Mouse (Mus musculus) liver, adult (tissue): ENCODE measurements around the gene Rhbdl2.

Source experiments
- GATA4 ChIP-seq: IDR thresholded peaks from 2 replicates; pipeline ENCODE4 v1.6.1; 2014; ENCODE audit warnings: mild to moderate bottlenecking, low read length; ENCODE audit not compliant: insufficient replicate concordance

Rhbdl2 gene

DNA sequence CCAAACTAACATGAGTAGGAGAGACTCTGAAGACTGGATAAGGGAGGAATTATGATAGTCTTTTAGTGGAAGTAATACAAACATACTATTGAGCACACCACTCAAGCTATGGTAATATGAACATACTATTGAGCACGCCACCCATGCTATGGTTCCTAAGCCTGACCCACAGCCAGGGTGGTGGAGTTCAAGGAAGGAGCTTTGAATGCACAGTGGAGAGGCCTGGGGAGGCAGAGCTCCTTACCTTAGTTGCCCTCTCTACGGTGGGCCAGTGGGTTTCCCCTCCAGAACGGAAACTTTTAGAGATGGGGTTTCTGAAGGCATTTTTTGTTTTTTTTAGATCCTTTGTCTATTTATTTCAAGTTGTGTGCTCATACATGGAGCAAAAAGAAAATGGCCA is 9.7 kb downstream of the Rhbdl2 start:
- TF ChIP-seq GATA4 = no peak

GRCm38 (mm10) chr4:123797856-123798255 is 10.2 kb downstream of the Rhbdl2 start:
- TF ChIP-seq GATA4 = no peak

DNA sequence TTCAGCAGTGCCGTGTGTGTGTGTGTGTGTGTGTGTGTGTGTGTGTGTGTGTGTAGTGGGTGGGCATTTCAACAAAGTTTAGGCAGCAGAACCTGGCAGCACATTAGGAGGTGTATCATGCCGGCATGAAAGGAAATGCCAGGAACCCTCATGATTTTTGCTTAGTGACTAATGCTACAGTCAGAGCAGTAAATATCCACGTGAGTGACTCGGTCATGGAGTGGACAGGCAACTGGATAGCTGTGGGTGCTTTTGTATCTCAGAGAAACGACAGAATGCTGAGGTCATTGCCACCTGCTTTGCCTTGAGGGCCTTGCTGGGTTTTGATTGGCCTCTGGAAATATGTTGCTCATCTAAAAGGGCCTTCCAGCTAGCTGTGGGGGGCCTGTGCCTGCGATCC is 16.0 kb downstream of the Rhbdl2 start:
- TF ChIP-seq GATA4 = no peak

DNA sequence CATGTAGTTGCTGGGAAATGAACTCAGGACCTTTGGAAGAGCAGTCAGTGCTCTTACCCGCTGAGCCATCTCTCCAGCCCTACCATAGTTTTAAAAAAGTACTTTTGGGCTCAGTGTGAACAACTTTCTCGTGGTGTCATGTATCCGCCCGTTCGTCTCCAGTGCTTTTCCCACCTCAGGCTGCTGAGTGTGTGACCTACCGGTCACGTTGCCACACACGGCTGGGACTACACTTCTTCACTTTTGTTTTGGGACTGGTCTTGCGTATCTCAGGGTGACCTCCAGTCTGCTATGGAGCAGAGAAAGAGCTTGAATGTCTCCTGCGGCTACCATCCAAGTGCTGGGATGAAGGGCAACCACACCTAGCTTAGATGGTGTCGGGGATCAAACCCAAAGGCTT is 20.6 kb downstream of the Rhbdl2 start:
- no peak for TF ChIP-seq GATA4

DNA sequence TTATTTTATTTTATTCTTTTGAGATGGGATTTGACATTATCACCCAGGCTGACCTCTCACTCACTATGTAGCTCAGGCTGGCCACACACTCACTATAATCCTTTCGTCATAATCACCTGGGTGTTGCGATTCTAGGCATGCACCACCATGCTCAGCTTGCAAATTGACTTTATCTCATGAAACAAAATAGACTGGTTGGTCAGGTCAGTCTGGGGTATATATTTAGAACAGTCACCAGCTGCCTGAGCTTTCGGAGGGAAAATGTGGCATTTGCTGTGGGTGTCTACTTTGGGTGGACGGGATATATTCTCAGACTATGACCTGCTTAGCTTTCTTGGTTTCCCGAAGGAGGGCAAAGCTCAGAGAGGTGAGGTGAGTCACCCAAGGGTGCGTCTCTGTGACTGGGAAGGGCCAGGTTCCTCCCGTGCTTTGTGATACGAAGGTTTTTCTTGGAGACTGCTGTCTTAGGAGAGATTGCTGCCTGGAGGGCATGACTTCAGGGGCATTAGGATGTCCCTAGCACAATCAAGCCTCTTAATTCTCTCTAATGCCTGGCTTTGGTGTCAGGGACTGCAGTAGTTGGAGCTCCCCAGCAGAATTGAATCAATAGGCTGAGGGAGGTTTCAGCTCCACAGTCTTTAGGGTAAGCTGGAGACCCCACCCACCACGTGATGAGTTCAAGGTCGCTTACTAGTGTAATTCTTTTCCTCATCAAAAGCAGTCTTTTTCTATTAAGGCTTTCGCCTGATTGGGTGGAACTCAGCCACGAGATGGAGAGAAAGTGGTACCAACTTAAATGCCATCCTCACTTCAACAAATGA is 23.0 kb downstream of the Rhbdl2 start:
- TF ChIP-seq GATA4 = no peak

DNA sequence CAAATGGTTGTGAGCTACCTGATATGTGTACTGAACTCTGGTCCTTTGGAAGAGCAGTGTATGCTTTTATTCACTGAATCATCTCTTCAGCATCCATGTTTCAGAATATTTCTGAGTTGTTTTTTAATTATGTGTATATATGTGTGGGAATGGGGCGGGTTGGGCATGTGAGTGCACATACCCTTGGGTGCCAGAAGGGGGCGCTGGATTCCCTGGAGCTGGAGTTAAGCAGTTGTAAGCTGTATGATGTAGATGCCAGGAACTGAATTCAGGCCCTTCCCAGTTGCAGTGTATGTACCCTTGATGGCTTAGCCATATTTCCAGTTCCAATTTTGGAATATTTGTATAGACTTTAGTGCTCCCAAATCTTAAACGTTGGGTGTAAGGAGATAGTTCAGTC is 24.9 kb downstream of the Rhbdl2 start:
- no peak for TF ChIP-seq GATA4

DNA sequence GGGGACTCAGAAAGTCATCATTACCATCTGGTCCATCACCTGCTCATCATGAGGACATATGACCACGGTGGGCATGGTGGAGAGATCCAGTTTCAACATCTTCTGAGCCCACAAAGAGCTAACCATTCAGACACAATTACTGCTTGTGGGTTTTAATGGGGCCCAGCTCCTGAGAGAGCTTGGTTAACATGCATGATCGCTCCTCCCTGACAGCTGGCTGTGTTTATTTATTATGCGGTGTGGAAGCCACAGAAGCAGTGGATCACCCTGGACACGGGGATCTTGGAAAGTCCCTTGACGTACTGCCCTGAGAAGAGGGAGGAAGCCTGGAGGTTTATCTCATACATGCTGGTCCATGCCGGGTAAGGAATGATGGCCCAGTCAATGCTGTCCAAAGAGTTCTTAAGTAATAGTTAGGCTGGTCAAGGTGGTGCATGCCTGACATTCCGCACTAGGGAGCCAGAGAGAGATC is 26.4 kb downstream of the Rhbdl2 start:
- no peak for TF ChIP-seq GATA4

GRCm38 (mm10) chr4:123819093-123819610 is 31.5 kb downstream of the Rhbdl2 start:
- no peak for TF ChIP-seq GATA4

DNA sequence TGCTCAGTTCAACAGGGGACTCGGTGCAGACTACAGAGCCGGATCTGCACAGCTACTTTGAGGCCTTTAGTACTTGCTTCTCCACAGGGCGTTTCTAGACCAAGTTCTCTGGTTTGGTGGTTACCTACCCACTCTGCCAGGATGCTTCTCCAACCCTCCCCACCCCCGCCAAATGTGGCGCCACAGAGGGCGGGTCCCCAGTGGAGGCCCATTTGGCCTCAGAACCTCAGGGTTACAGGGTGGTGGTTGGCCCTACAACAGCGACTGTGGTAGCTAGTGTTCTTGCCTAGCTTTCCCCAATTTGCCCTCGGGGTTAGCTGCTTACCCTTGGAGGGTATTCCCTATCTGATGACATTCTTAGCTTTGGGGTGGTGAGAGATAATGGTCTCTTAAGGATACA is 54.5 kb downstream of the Rhbdl2 start:
- no peak for TF ChIP-seq GATA4

DNA sequence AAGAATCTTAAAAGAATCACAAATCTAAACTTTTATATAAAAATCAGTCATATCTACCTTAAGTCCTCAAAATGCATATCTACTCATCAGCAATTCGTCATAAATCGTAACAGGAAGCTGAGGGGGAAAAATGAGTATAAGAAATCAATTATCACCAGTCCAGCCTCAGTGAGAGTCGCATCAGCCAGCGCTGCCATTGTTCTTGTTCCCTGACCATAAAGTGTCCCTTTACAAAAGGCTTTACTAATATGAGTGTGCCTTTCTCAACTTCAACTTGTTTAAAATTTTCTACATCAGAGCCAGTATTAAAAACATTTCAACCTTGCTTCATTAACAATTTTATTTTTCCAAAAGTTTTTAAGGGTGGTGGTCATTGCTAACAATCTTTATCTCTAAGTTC is 69.2 kb downstream of the Rhbdl2 start:
- no peak for TF ChIP-seq GATA4

GRCm38 (mm10) chr4:123858090-123858489 is 70.4 kb downstream of the Rhbdl2 start:
- no peak for TF ChIP-seq GATA4

DNA sequence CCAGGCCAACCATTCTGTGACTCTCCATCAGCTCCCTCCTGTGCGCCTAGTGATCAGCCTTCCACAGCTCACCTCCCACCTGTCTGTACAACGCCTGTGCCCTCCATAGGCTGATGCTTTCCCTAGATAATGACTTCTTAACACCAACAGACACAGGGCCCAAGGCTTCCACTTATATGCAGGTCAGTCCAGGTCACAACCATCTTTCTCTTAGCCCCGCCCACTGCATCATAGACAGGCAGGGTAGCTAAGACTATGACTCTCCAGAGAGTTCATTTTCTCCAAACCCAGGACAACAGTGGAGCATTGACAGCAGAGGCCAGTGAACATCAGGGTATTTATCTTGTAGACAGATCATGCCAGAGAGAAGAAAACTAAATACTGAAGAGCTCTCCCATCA is 71.7 kb downstream of the Rhbdl2 start, which contains the start of gene 4933427I04Rik:
TSS of gene 4933427I04Rik (plus strand) at position 301 of the 400 bp plus-strand sequence.
- no peak for TF ChIP-seq GATA4

- TF ChIP-seq GATA4 = no peak
These were observed 72.1 kb downstream of the Rhbdl2 start for GRCm38 (mm10) chr4:123859803-123860202.

- no peak for TF ChIP-seq GATA4
These were observed 72.9 kb downstream of the Rhbdl2 start for GRCm38 (mm10) chr4:123860621-123861020.
